Mouse (Mus musculus) lung, postnatal 0 days (tissue): Measurements from ENCODE around the gene Gm17334. TPM values are rescaled to one million over a fixed set of nuclear protein-coding genes. Genes with fewer than 3 reads are reported as not detected.
"Not testable (repeated sequence)": the region's sequence is repeated elsewhere in the genome, so short reads cannot be mapped to it uniquely, and the experiment has no call there.

Experiments used
- ATAC-seq: fragments of 200-750 bp; cut with Nextera tagmentation; 2 replicates; pipeline ENCODE4 v1.8.0; 2017; ENCODE audit warnings: moderate library complexity
- DNase-seq: peaks from one replicate; pipeline ENCODE4 v3.0.0-alpha.2; 2016; ENCODE audit warnings: low spot score
- H3K27ac ChIP-seq: fragments of 300-500 bp; sonication (generic); 2 replicates; pipeline ENCODE4 v1.5.1; 2014; ENCODE audit warnings: antibody characterized with exemption, mild to moderate bottlenecking, low read length, mixed read lengths
- H3K27me3 ChIP-seq: fragments of 300-500 bp; sonication (generic); replicated peaks from 2 replicates; pipeline ENCODE4 v1.6.1; 2014; ENCODE audit warnings: low read length, mixed read lengths; ENCODE audit not compliant: insufficient read depth
- H3K36me3 ChIP-seq: fragments of 300-500 bp; sonication (generic); 2 replicates; pipeline ENCODE4 v1.6.1; 2014; ENCODE audit warnings: low read length, mixed read lengths; ENCODE audit not compliant: insufficient read depth
- H3K4me1 ChIP-seq: fragments of 300-500 bp; sonication (generic); 2 replicates; pipeline ENCODE4 v1.6.1; 2014; ENCODE audit warnings: antibody characterized with exemption, low read depth, low read length, mixed read lengths; ENCODE audit not compliant: insufficient read depth
- H3K4me2 ChIP-seq: fragments of 300-500 bp; sonication (generic); replicated peaks from 2 replicates; pipeline ENCODE4 v1.6.1; 2014; ENCODE audit warnings: low read depth, mild to moderate bottlenecking, low read length, moderate library complexity, mixed read lengths
- H3K4me3 ChIP-seq: fragments of 300-500 bp; sonication (generic); 2 replicates; pipeline ENCODE4 v1.5.1; 2014; ENCODE audit warnings: low read depth, low read length
- H3K9ac ChIP-seq: fragments of 300-500 bp; sonication (generic); replicated peaks from 2 replicates; pipeline ENCODE4 v1.6.1; 2014; ENCODE audit warnings: low read depth, mild to moderate bottlenecking
- H3K9me3 ChIP-seq: fragments of 300-500 bp; sonication (generic); 2 replicates; pipeline ENCODE4 v1.6.1; 2016; ENCODE audit warnings: low read length, mixed read lengths
- CTCF ChIP-seq: IDR thresholded peaks from 2 replicates; pipeline ENCODE4 v1.5.1; 2016; ENCODE audit warnings: antibody characterized with exemption, mild to moderate bottlenecking
- EP300 ChIP-seq: IDR thresholded peaks from 2 replicates; pipeline ENCODE4 v1.6.1; 2016; ENCODE audit warnings: antibody characterized with exemption, mild to moderate bottlenecking, control low read depth
- WGBS: fragments of 180-500 bp; shearing (Covaris S2); extraction: QIAGEN DNeasy Blood & Tissue Kit; methylation state at CpG from one replicate; pipeline ENCODE4 v1.1.7; 2014; 5-methylcytosine and 5-hydroxymethylcytosine counted together
- polyA plus RNA-seq: library from polyadenylated mRNA; unstranded; fragments of >200 nt; fragmentation: Nextera tagmentation; extraction: Ambion mirVana; gene quantifications from 2 replicates; pipeline ENCODE4 v1.2.1, GENCODE M21; 2015

Gene Gm17334
- polyA plus RNA-seq, 1 experiment from 2014 or later = 0.61 TPM

- H3K36me3 ChIP-seq, ATAC-seq, H3K4me3 ChIP-seq, H3K27ac ChIP-seq, H3K9me3 ChIP-seq, H3K27me3 ChIP-seq, H3K9ac ChIP-seq, H3K4me2 ChIP-seq: not testable (repeated sequence)
- TF ChIP-seq CTCF = peak; percentile 73
- H3K4me1 ChIP-seq = peaks cover 22% of the 10 kb centered on the region
- 81% methylated on average over 9 of the region's 9 CpGs for WGBS
- DNase-seq = peak; percentile 52
These were observed 15.0 kb downstream of the Gm17334 start for GRCm38 (mm10) chr11:53758033-53758432.

DNA sequence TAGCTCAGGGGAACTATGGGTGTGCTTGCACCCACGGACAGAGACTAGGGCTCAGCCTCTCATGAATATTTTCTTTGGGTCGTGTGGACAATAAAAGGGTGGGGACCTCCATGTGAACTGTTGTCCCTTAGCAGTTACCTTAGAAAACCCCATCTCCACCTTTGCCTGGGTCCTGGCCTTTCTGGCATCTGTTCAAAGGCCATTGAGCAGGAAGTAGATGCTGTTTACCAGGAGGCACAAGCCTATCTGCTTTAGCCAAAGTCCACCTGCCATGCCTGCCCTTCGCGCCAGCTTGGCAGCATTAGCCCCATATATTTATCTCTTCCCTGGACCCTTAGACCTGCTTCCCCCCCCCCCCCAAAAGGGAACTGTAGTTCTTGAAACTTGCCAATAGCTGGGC is 15.4 kb downstream of the Gm17334 start:
- TF ChIP-seq EP300 (no peak), CTCF (no peak)
- H3K4me1 ChIP-seq = peaks cover 22% of the 10 kb centered on the region
- H3K27ac ChIP-seq = no peak overlapping the region
- H3K27me3 ChIP-seq = no peaks in the 10 kb centered on the region
- H3K4me2 ChIP-seq = no peak overlapping the region
- no peaks in the 10 kb centered on the region for H3K9me3 ChIP-seq
- ATAC-seq (no peak), DNase-seq (no peak)
- 89% methylated on average over 4 of the region's 4 CpGs for WGBS
- no peak overlapping the region for H3K4me3 ChIP-seq
- H3K9ac ChIP-seq = no peak overlapping the region
- no peaks in the 10 kb centered on the region for H3K36me3 ChIP-seq

- Histone ChIP-seq H3K27me3 (no peaks in the 10 kb centered on the region), H3K9ac (no peak overlapping the region), H3K4me2 (no peak overlapping the region), H3K36me3 (no peaks in the 10 kb centered on the region), H3K4me3 (no peak overlapping the region), H3K27ac (no peak overlapping the region), H3K4me1 (peaks cover 8% of the 10 kb centered on the region; the same call in 1 of the 2 replicates), H3K9me3 (no peaks in the 10 kb centered on the region)
- no peak for DNase-seq
- no peak for ATAC-seq
- TF ChIP-seq CTCF = no peak
- no peak for TF ChIP-seq EP300
- 65% methylated on average over 12 of the region's 12 CpGs for WGBS
These were observed 17.9 kb downstream of the Gm17334 start for GRCm38 (mm10) chr11:53755011-53755595.

GRCm38 (mm10) chr11:53749716-53750352 is 23.2 kb downstream of the Gm17334 start:
- DNase-seq = no peak
- no peak overlapping the region for H3K27ac ChIP-seq
- no peaks in the 10 kb centered on the region for H3K9me3 ChIP-seq
- H3K9ac ChIP-seq = no peak overlapping the region
- no peak for ATAC-seq
- H3K4me3 ChIP-seq = no peak overlapping the region
- WGBS = 51% methylated on average over 5 of the region's 5 CpGs
- no peak overlapping the region for H3K4me2 ChIP-seq
- no peaks in the 10 kb centered on the region for H3K36me3 ChIP-seq
- no peaks in the 10 kb centered on the region for H3K4me1 ChIP-seq
- no peaks in the 10 kb centered on the region for H3K27me3 ChIP-seq
- TF ChIP-seq CTCF (no peak), EP300 (no peak)

GRCm38 (mm10) chr11:53749306-53749705 is 23.7 kb downstream of the Gm17334 start:
- Histone ChIP-seq H3K9me3 (no peaks in the 10 kb centered on the region), H3K4me2 (no peak overlapping the region), H3K9ac (no peak overlapping the region), H3K4me3 (no peak overlapping the region), H3K27ac (no peak overlapping the region), H3K36me3 (no peaks in the 10 kb centered on the region), H3K4me1 (no peaks in the 10 kb centered on the region), H3K27me3 (no peaks in the 10 kb centered on the region)
- 69% methylated on average over 4 of the region's 4 CpGs for WGBS
- DNase-seq (no peak), ATAC-seq (no peak)
- TF ChIP-seq CTCF (no peak), EP300 (no peak)

GRCm38 (mm10) chr11:53748614-53749013 is 24.4 kb downstream of the Gm17334 start:
- Histone ChIP-seq H3K4me1 (no peaks in the 10 kb centered on the region), H3K4me2 (no peak overlapping the region), H3K27ac (no peak overlapping the region), H3K27me3 (no peaks in the 10 kb centered on the region), H3K9ac (no peak overlapping the region), H3K36me3 (no peaks in the 10 kb centered on the region), H3K4me3 (no peak overlapping the region), H3K9me3 (no peaks in the 10 kb centered on the region)
- ATAC-seq (no peak), DNase-seq (no peak)
- 76% methylated on average over 6 of the region's 6 CpGs for WGBS
- TF ChIP-seq CTCF (no peak), EP300 (no peak)
